Comparison of ENCODE assay signal across 8 mouse cellular contexts in the genomic region with DNA sequence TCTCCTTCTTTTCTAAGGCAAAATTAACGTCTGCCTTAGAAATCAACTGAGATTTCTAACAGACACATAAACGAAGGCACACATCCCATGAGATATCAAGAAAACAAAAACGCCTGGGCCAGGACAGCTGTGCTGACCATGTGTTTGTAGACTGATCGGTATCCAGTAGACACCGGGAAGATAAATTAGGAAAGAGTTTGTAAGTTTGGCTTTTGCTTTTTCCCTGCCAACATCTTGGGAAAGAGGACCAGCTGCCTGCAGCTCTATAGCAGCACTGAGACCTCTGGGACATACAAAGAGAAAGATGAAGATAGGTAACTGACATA. TPM values are rescaled to one million over a fixed set of nuclear protein-coding genes. Genes with fewer than 3 reads are reported as not detected.
DNase-seq lines count a peak whose midpoint lies in the region; ATAC-seq lines count a peak whose summit lies in the region.

No protein-coding gene starts in this region.

- no peaks in the 10 kb centered on the region for H3K9me3 ChIP-seq in heart, embryonic 12.5 days (replicated peaks)
- H3K9me3 ChIP-seq in midbrain, embryonic 10.5 days (replicated peaks): no peaks in the 10 kb centered on the region

- ATAC-seq in heart, embryonic 12.5 days (ENCODE audit: insufficient number of reproducible peaks, low FRiP score): no peak

- peaks cover 15% of the 10 kb centered on the region for H3K4me1 ChIP-seq in heart, embryonic 12.5 days (replicated peaks)
- H3K4me1 ChIP-seq in midbrain, embryonic 10.5 days: peaks cover 20% of the 10 kb centered on the region

- H3K9ac ChIP-seq in heart, embryonic 12.5 days: peak overlapping the region; percentile 72

- peak overlapping the region; percentile 79 for H3K4me3 ChIP-seq in heart, embryonic 12.5 days
- H3K4me3 ChIP-seq in midbrain, embryonic 10.5 days: peak overlapping the region; percentile 75

- H3K36me3 ChIP-seq in heart, embryonic 12.5 days: peaks cover 26% of the 10 kb centered on the region
- H3K36me3 ChIP-seq in midbrain, embryonic 10.5 days: peaks cover 32% of the 10 kb centered on the region

- peak overlapping the region; percentile 82 for H3K4me2 ChIP-seq in heart, embryonic 12.5 days

- no peak overlapping the region for H3K27ac ChIP-seq in heart, embryonic 12.5 days (ENCODE audit: poor library complexity, severe bottlenecking)
- peak overlapping the region; percentile 89 for H3K27ac ChIP-seq in midbrain, embryonic 10.5 days (replicated peaks)

- intact Hi-C loops in heart, postnatal 10 days (cut with DNase I): loop anchor here (2.0 to 5.0 kb wide), 2 partner anchors 54 to 119 kb away; no protein-coding TSS in a partner anchor

- WGBS in heart, embryonic 12.5 days: 44% methylated on average over 5 of the region's 5 CpGs
- 67% methylated on average over 5 of the region's 5 CpGs for WGBS in midbrain, embryonic 10.5 days

- H3K27me3 ChIP-seq in heart, embryonic 12.5 days (replicated peaks): no peaks in the 10 kb centered on the region
- no peaks in the 10 kb centered on the region for H3K27me3 ChIP-seq in midbrain, embryonic 10.5 days (ENCODE audit: low read depth, poor library complexity, severe bottlenecking)

- no peak for DNase-seq in heart, adult 18-20 months
- peak; percentile 53 for DNase-seq in MN1 (ENCODE audit: low spot score)
- DNase-seq in heart, postnatal 10 days: peak; percentile 5 to 8
- DNase-seq in midbrain, embryonic 10.5 days (ENCODE audit: low spot score): no peak
- no peak for DNase-seq in ovary, postnatal 36 days (ENCODE audit: low spot score)
- no peak for DNase-seq in thymus, postnatal 4 days
- no peak for DNase-seq in testis, postnatal 14 days (ENCODE audit: low spot score)

RNA-seq across cellular contexts. Expression of a gene that starts 0.4 kb away (rescaled TPM):
- 45.7 and 51.8 TPM in 2 replicates for polyA plus RNA-seq in heart, embryonic 12.5 days (2016; fragmentation: Nextera tagmentation; extraction: Ambion mirVana)
- total RNA-seq in heart, adult 18-20 months (2021): under 1 TPM; 0.37 to 0.62 TPM
- total RNA-seq in heart, postnatal 10 days (2021): 10 to 100 TPM in 1 of 2 experiments, 1 to 10 TPM in 1; 8.3 to 10.7 TPM
- polyA plus RNA-seq in midbrain, embryonic 10.5 days (2016; fragmentation: Nextera tagmentation; extraction: Ambion mirVana): 71.0 and 77.2 TPM in 2 replicates

RNA-seq across cellular contexts. Expression of a gene that starts 31.6 kb away (rescaled TPM):
- polyA plus RNA-seq in heart, embryonic 12.5 days (2016; fragmentation: Nextera tagmentation; extraction: Ambion mirVana): 24.0 and 24.8 TPM in 2 replicates
- 10 to 100 TPM; 11.9 to 12.7 TPM for total RNA-seq in heart, adult 18-20 months (2021)
- total RNA-seq in heart, postnatal 10 days (2021): 10 to 100 TPM; 18.6 to 20.7 TPM
- polyA plus RNA-seq in midbrain, embryonic 10.5 days (2016; fragmentation: Nextera tagmentation; extraction: Ambion mirVana): 22.7 and 23.2 TPM in 2 replicates

RNA-seq across cellular contexts. Expression of a gene that starts 51.1 kb away (rescaled TPM):
- 1.7 and 1.9 TPM in 2 replicates for polyA plus RNA-seq in heart, embryonic 12.5 days (2016; fragmentation: Nextera tagmentation; extraction: Ambion mirVana)
- total RNA-seq in heart, adult 18-20 months (2021): 1 to 10 TPM; 3.3 to 7.2 TPM
- total RNA-seq in heart, postnatal 10 days (2021): 1 to 10 TPM; 3.1 to 4.6 TPM
- polyA plus RNA-seq in midbrain, embryonic 10.5 days (2016; fragmentation: Nextera tagmentation; extraction: Ambion mirVana): 0.37 and 1.3 TPM in 2 replicates

Comparison
In these comparisons a context has a peak if more than half of its experiments do, and no peak if none do; other contexts are left out.
1. DNase-seq: peak in MN1 (single experiment) and heart, postnatal 10 days (2 of 2); none in heart, adult 18-20 months (0 of 2), midbrain, embryonic 10.5 days (single experiment), ovary, postnatal 36 days (single experiment), thymus, postnatal 4 days (single experiment) and testis, postnatal 14 days (single experiment).
2. RNA of a gene that starts 0.4 kb away (total RNA-seq): 8.3 to 10.7 TPM in heart, postnatal 10 days; 0.37 to 0.62 TPM in heart, adult 18-20 months; every median in the first group is over 4 times any median in the second.